Mouse (Mus musculus) gastrocnemius, postnatal 14 days (tissue): ENCODE measurements around the gene Snph. TPM values are rescaled to one million over a fixed set of nuclear protein-coding genes. Genes with fewer than 3 reads are reported as not detected.

Experiments used
- DNase-seq: peaks from one replicate; pipeline ENCODE4 v3.0.0; 2021; ENCODE audit warnings: mixed read lengths
- intact Hi-C: fragments of 180-260 bp; cut with DNase I; formaldehyde crosslinking; loops from one replicate; pipeline ENCODE4 v1.15.1; 2025; ENCODE audit warnings: low total_unique reads
- total RNA-seq, 2 experiments: library from RNA; stranded (reverse); gene quantifications; 2 replicates each; pipeline ENCODE4 v1.2.3; 2021

The Snph gene
- total RNA-seq, 2 experiments from 2014 or later, result 10.7 to 10.8 TPM

DNA sequence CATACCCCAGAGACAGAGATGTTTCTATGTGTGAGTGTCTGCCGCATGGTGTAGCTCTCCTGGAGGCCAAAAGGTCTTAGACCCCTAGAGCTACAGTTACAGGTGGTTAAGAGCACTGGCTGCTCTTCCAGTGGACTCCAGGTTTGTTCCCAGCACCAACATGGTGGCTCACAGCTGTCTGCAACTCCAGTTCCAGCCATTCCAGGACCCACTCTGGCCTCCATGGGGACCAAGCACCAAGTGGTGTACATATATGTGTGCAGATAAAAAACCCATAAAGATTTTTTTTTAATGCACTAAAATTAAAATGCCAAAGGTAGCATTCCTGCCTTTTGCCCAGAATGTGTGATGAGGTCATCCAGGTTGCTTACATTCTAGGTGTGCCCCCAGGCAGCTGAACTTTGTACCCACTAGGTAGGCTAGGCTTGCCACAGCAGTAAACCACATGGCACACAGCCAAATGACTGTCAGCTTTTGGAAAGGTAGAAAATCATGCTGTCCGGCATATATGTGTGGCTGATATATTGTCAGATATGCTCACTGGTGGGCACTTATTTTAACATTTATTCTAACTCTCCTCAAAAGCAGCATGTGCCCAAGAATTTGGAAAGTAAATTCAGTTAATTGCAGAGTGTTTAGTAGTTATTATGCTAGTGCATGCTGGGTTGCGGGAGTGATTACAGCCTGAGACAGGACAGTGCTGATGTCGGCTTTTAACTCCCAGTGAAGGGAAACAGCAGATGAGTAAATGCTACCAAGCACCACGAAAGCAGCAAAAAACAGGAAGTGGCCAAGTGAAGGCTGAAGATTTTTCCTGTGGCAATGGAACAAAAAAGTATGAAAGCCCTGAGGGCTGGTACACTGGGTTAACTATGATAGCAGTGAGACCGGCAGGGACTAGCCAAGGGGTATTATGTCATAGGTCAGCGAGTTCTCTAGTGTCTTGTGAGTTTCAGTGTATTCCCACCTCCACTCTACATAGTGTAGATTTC is 69.2 kb downstream of the Snph start:
- intact Hi-C loops, result no loop called here
- no peak for DNase-seq

DNA sequence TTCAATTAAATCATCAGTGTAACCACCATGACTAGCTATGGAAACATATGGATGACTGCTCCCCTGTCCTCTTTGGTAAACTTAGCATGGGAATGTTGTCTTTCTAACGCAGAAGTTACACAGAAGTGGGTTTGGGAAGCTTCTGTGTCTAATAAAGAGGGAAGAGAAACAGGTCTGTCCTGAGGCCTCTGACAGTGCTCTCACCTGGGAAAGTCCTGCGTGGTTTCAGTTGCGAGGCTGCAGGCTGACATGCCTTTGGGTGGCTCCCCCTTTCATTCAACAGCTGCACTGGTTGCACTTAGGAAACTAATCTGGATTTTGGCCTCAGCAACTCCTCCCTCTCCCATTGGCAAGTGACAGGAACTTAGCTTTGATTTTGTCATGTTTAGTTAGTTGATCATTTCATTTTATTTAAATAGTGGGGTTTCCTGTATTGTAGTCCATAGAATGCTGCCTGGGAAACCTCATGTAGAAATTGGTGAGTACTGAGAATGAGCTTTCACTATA is 82.7 kb downstream of the Snph start:
- intact Hi-C loops, result loop anchor here (5.0 kb wide), 1 partner anchor 47 kb away; no protein-coding TSS in a partner anchor
- no peak for DNase-seq

DNA sequence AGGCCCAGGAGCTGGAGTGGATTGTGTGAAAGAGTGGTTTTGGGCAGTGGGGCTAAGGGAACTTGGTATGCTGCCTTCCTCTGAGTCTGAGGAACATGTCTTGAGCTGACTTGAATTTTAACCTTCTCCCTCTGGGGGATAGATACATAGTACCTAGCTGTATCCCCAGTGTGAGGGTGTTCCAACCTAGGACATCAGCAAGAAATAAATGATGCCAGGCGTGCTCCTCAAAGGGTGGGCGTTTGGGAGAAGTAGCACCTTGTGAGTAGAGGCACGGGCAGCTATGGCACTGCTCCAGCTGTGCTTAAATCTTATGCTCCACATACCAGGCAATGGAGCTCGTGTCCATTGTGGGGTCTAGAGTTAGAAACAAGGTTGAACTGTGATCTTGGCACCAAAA is 85.8 kb downstream of the Snph start:
- intact Hi-C loops, result loop anchor here (5.0 kb wide), 1 partner anchor 44 kb away; no protein-coding TSS in a partner anchor
- no peak for DNase-seq

DNA sequence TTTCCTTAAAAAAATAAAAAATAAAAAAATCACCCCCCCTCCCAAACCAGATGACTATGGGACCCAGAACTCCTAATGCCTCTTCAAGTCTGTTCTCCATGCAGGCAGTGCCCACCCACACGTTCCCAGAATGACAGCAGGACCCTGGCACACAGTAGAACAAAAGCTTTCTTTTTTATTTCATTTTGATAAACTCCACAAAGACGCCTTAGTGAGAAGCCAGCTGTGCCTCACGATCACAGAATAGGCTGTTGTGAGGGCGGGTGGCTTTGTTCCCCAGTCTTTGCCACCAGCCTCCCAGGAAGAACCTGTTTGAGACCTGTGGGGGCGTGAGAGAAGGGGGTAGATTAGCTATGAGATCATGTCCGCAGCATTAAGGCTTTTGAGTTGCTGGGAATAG is 87.7 kb downstream of the Snph start:
- intact Hi-C loops, result loop anchor here (5.0 kb wide), 1 partner anchor 42 kb away; no protein-coding TSS in a partner anchor
- no peak for DNase-seq

DNA sequence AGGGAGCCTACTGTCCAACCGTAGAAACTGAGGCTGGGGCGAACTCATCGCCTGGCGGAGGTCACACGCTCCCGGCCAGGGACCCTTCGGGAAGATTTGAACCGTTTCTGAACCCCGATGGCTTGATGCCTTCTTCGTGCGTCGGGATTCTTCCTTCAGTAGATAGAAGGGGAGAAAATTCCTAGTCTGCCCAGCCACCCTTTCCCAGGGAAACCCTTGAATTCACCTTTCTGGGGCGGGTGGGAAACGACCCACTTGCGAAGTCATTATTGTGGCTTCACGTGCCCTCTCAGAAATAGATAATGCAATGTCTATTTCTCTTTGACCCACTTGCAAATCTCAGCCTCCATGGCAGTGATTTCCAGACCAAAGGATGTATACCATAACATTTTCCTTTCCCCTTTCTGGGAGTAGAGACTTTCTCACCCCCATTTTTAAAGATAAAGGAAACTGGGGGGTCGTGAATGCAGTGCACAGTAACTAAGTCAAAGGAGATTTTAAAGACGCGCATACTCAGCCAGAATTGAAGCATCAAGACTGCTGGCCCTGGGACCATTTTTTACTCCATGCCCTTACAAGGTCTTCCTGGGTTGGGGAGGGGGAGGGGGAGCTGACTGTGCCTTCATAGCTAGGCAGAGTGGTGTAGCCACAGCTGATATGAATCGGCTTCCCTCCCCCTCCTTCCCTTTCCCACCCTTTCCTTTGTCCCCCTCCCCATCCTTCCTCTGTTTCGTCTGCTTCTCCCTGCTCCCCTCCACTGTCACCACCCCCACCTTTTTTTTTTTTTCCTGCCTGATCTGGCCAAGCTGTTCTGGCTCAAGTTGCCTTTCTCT is 89.1 kb downstream of the Snph start:
- peak; percentile 47 for DNase-seq
- intact Hi-C loops, result no loop called here

DNA sequence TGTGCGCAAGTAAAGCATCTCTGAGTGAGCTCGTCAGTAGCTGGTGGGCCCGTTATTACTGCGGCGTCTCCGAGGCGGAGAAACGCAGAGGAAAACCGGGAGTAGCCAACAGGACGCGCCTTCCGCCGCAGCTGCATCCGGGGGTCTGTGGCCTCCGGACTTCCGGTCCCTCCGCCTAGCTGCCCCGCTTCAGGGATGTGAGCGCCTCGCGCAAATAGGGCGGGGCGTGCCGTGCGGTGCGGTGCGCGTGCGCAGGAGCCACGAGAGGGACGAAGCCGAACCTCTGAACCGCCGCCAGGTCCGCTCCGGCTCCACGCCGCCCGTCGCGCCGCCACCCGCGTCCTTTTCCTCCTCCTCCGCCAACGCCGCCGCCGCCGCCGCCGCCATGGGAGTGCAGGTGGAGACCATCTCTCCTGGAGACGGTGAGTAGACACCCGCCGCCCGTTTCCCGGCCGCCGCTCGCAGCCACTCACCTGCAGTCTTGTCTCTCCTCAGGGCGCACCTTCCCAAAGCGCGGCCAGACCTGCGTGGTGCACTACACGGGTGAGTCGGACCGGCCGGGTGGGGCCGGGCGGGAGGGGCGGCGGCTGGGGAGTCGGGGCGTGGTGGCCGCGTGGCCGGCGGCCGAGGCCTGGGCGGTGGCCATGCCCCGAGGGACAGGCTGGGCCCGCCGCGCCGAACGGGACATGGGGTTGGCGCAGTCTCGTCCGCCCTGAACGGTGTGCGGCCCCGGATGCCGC is 89.9 kb downstream of the Snph start, which contains the start of gene Fkbp1a:
Fkbp1a (plus strand) TSS at position 161 of the 740 bp plus-strand sequence.
- intact Hi-C loops, result no loop called here
- peak; percentile 99 for DNase-seq

Other genes with a start within 250 kb of the Snph start
- not detected for gene 4921509C19Rik, start 156.4 kb downstream of the Snph start, total RNA-seq
- 10 to 100 TPM; 81.0 to 92.0 TPM for gene Nsfl1c, start 138.4 kb downstream of the Snph start, total RNA-seq
- gene Fkbp1a, start 90.1 kb downstream of the Snph start, total RNA-seq, result 100 to 1,000 TPM; 190 to 225 TPM
- under 1 TPM; 0.64 to 0.91 TPM for gene Sdcbp2, start 60.0 kb downstream of the Snph start, total RNA-seq
- not detected for gene Rad21l, start 35.9 kb upstream of the Snph start, total RNA-seq
- gene Tmem74b, start 69.4 kb upstream of the Snph start, total RNA-seq, result 1 to 10 TPM in 1 of 2 experiments, under 1 TPM in 1; 0.66 to 1.1 TPM
- gene Psmf1, start 111.6 kb upstream of the Snph start, total RNA-seq, result 10 to 100 TPM; 22.6 to 22.8 TPM
- gene Rspo4, start 210.3 kb upstream of the Snph start, total RNA-seq, result not detected